Mouse (Mus musculus): ENCODE data around the gene Aoc2. TPM values are rescaled to one million over a fixed set of nuclear protein-coding genes. Genes with fewer than 3 reads are reported as not detected.

Gene Aoc2
- 11.1 and 13.4 TPM in 2 replicates for polyA plus RNA-seq (2012; ENCODE audit: low replicate concordance)

GRCm38 (mm10) chr11:101324763-101325162 is at the start of gene Aoc2:
Aoc2 (plus strand) TSS chr11:101325063.

GRCm38 (mm10) chr11:101278223-101279192 is 46.4 kb upstream of the Aoc2 start, which contains the start of the genes Cntd1 and Coa3:
Cntd1 (plus strand) TSS chr11:101279012.
Coa3 (minus strand) TSS chr11:101279114.

GRCm38 (mm10) chr11:101302004-101302798 is 22.7 kb upstream of the Aoc2 start, which contains the start of gene Becn1:
Becn1 (minus strand) TSS chr11:101302286.

GRCm38 (mm10) chr11:101315665-101316500 is 9.0 kb upstream of the Aoc2 start, which contains the start of gene Psme3:
Psme3 (plus strand) TSS chr11:101316213.

GRCm38 (mm10) chr11:101330371-101330924 is 5.6 kb downstream of the Aoc2 start, which contains the start of gene Aoc3:
Aoc3 (plus strand) TSS chr11:101330605.

GRCm38 (mm10) chr11:101367326-101367935 is 42.6 kb downstream of the Aoc2 start, which contains the start of gene G6pc:
G6pc (plus strand) TSS chr11:101367561.

Other genes starting within 250 kb of the Aoc2 start
- gene Hsd17b1, start 246.7 kb upstream of the Aoc2 start, polyA plus RNA-seq (2012; ENCODE audit: low replicate concordance): not detected in 2 replicates
- gene Coasy, start 242.5 kb upstream of the Aoc2 start, polyA plus RNA-seq (2012; ENCODE audit: low replicate concordance): 28.2 and 48.5 TPM in 2 replicates
- 13.7 and 31.7 TPM in 2 replicates for gene Mlx, start 237.8 kb upstream of the Aoc2 start, polyA plus RNA-seq (2012; ENCODE audit: low replicate concordance)
- gene Psmc3ip, start 229.6 kb upstream of the Aoc2 start, polyA plus RNA-seq (2012; ENCODE audit: low replicate concordance): 16.3 and 18.1 TPM in 2 replicates
- 5.6 and 18.8 TPM in 2 replicates for gene Retreg3, start 205.2 kb upstream of the Aoc2 start, polyA plus RNA-seq (2012; ENCODE audit: low replicate concordance)
- gene Tubg1, start 205.1 kb upstream of the Aoc2 start, polyA plus RNA-seq (2012; ENCODE audit: low replicate concordance): 149 and 176 TPM in 2 replicates
- 1.7 and 2.4 TPM in 2 replicates for gene Tubg2, start 169.2 kb upstream of the Aoc2 start, polyA plus RNA-seq (2012; ENCODE audit: low replicate concordance)
- 0.40 and 0.42 TPM in 2 replicates for gene Cntnap1, start 154.5 kb upstream of the Aoc2 start, polyA plus RNA-seq (2012; ENCODE audit: low replicate concordance)
- 3.2 and 5.3 TPM in 2 replicates for gene Plekhh3, start 153.7 kb upstream of the Aoc2 start, polyA plus RNA-seq (2012; ENCODE audit: low replicate concordance)
- gene Ccr10, start 149.6 kb upstream of the Aoc2 start, polyA plus RNA-seq (2012; ENCODE audit: low replicate concordance): 0.56 and 1.1 TPM in 2 replicates
- gene Ezh1, start 98.6 kb upstream of the Aoc2 start, polyA plus RNA-seq (2012; ENCODE audit: low replicate concordance): 0.88 and 7.2 TPM in 2 replicates
- 5.4 and 11.1 TPM in 2 replicates for gene Ramp2, start 79.0 kb upstream of the Aoc2 start, polyA plus RNA-seq (2012; ENCODE audit: low replicate concordance)
- gene Vps25, start 71.4 kb upstream of the Aoc2 start, polyA plus RNA-seq (2012; ENCODE audit: low replicate concordance): 73.9 and 74.5 TPM in 2 replicates
- gene Wnk4, start 64.5 kb upstream of the Aoc2 start, polyA plus RNA-seq (2012; ENCODE audit: low replicate concordance): 6.0 and 8.9 TPM in 2 replicates
- gene Cntd1, start 46.1 kb upstream of the Aoc2 start, polyA plus RNA-seq (2012; ENCODE audit: low replicate concordance): 0.17 TPM in 1 of 2 replicates, not detected in the other
- gene Coa3, start 45.9 kb upstream of the Aoc2 start, polyA plus RNA-seq (2012; ENCODE audit: low replicate concordance): 2.0 and 15.7 TPM in 2 replicates
- 55.6 and 84.1 TPM in 2 replicates for gene Becn1, start 22.8 kb upstream of the Aoc2 start, polyA plus RNA-seq (2012; ENCODE audit: low replicate concordance)
- 97.5 and 117 TPM in 2 replicates for gene Psme3, start 8.8 kb upstream of the Aoc2 start, polyA plus RNA-seq (2012; ENCODE audit: low replicate concordance)
- 0.37 and 0.41 TPM in 2 replicates for gene Aoc3, start 5.5 kb downstream of the Aoc2 start, polyA plus RNA-seq (2012; ENCODE audit: low replicate concordance)
- gene G6pc, start 42.5 kb downstream of the Aoc2 start, polyA plus RNA-seq (2012; ENCODE audit: low replicate concordance): not detected in 2 replicates
- gene Aarsd1, start 92.6 kb downstream of the Aoc2 start, polyA plus RNA-seq (2012; ENCODE audit: low replicate concordance): 38.8 and 49.0 TPM in 2 replicates
- gene Gm27029, start 99.7 kb downstream of the Aoc2 start, polyA plus RNA-seq (2012; ENCODE audit: low replicate concordance): 0.33 TPM in 1 of 2 replicates, not detected in the other
- gene Rundc1, start 100.0 kb downstream of the Aoc2 start, polyA plus RNA-seq (2012; ENCODE audit: low replicate concordance): 4.3 and 5.0 TPM in 2 replicates
- gene Ptges3l, start 100.3 kb downstream of the Aoc2 start, polyA plus RNA-seq (2012; ENCODE audit: low replicate concordance): 0.16 and 0.95 TPM in 2 replicates
- 98.1 and 303 TPM in 2 replicates for gene Rpl27, start 117.2 kb downstream of the Aoc2 start, polyA plus RNA-seq (2012; ENCODE audit: low replicate concordance)
- 22.6 and 37.1 TPM in 2 replicates for gene Ifi35, start 123.3 kb downstream of the Aoc2 start, polyA plus RNA-seq (2012; ENCODE audit: low replicate concordance)
- gene Rnd2, start 139.9 kb downstream of the Aoc2 start, polyA plus RNA-seq (2012; ENCODE audit: low replicate concordance): 3.2 and 4.2 TPM in 2 replicates
- gene Vat1, start 141.2 kb downstream of the Aoc2 start, polyA plus RNA-seq (2012; ENCODE audit: low replicate concordance): 45.9 and 70.6 TPM in 2 replicates
- gene Brca1, start 226.9 kb downstream of the Aoc2 start, polyA plus RNA-seq (2012; ENCODE audit: low replicate concordance): 0.80 and 24.6 TPM in 2 replicates
- gene Nbr1, start 227.1 kb downstream of the Aoc2 start, polyA plus RNA-seq (2012; ENCODE audit: low replicate concordance): 37.6 and 46.4 TPM in 2 replicates